Mouse (Mus musculus) adrenal gland, adult 18-20 months (tissue): ENCODE measurements around the gene Gclm. TPM values are rescaled to one million over a fixed set of nuclear protein-coding genes. Genes with fewer than 3 reads are reported as not detected.

ENCODE experiments used
- microRNA-seq, 2 experiments: library from miRNA; unstranded; fragments of <30 nt; microRNA quantifications; one replicate each; pipeline ENCODE4 v1.2.0; 2021; ENCODE audit warnings: borderline number of aligned reads in 2 of 2
- total RNA-seq, 2 experiments: library from RNA; stranded (reverse); gene quantifications; 1 replicate in 1 of 2; 2 replicates in 1 of 2; pipeline ENCODE4 v1.2.3; 2021

Gene Gclm
- total RNA-seq, 2 experiments from 2014 or later, result 82.6 to 110 TPM

Small RNAs within 50 kb of the gene (microRNA-seq; reads per million reads assigned to microRNA genes)
- gene Gm22903 (0 reads per million in 2 experiments), gene Mir760 (86.9 to 121 reads per million in 2 experiments)

Other genes starting within 250 kb of the Gclm start
- gene Abca4, start 201.1 kb upstream of the Gclm start, total RNA-seq, result 1 to 10 TPM; 1.1 to 3.2 TPM
- gene Dnttip2, start 28.8 kb downstream of the Gclm start, total RNA-seq, result 10 to 100 TPM; 43.6 to 44.9 TPM
- gene Bcar3, start 48.6 kb downstream of the Gclm start, total RNA-seq, result 10 to 100 TPM; 50.6 to 58.6 TPM